Mouse (Mus musculus): ENCODE data around the gene Sik1.

GRCm38 (mm10) chr17:31864666-31865450 is 9.3 kb upstream of the Sik1 start:
- TF ChIP-seq EP300 (IDR thresholded peaks at IDR 0.05; ENCODE audit: low read depth) (no peak), CTCF (IDR thresholded peaks at IDR 0.05; ENCODE audit: low read depth) (no peak)
